Mouse (Mus musculus): Measurements from ENCODE around the gene Ryr3.
A peak's percentile ranks its signal among the peaks of the same experiment; 100 is the strongest.

The Ryr3 gene

GRCm38 (mm10) chr2:113216746-113217461 lies at the start of gene Ryr3:
Gene Ryr3 (minus strand): TSS chr2:113217096.
- DNase-seq (ENCODE audit: low read depth), result no peak

GRCm38 (mm10) chr2:113238871-113239270 lies 22.0 kb upstream of the Ryr3 start:
- DNase-seq (ENCODE audit: low read depth), result no peak

GRCm38 (mm10) chr2:113236993-113237392 lies 20.1 kb upstream of the Ryr3 start:
- no peak for DNase-seq (ENCODE audit: low read depth)

GRCm38 (mm10) chr2:113234559-113234958 lies 17.7 kb upstream of the Ryr3 start:
- DNase-seq (ENCODE audit: low read depth), result peak; percentile 1

- no peak for DNase-seq (ENCODE audit: low read depth)
Measured at GRCm38 (mm10) chr2:113233356-113233755, 16.5 kb upstream of the Ryr3 start.

- no peak for DNase-seq (ENCODE audit: low read depth)
Measured at GRCm38 (mm10) chr2:113216105-113216745, 671 bp downstream of the Ryr3 start.

- DNase-seq (ENCODE audit: low read depth), result no peak
Measured at GRCm38 (mm10) chr2:113210023-113210422, 6.9 kb downstream of the Ryr3 start.

- DNase-seq (ENCODE audit: low read depth), result no peak
Measured at GRCm38 (mm10) chr2:113209263-113209662, 7.6 kb downstream of the Ryr3 start.

- DNase-seq (ENCODE audit: low read depth), result no peak
Measured at GRCm38 (mm10) chr2:113202857-113203256, 14.0 kb downstream of the Ryr3 start.

- DNase-seq (ENCODE audit: low read depth), result no peak
Measured at GRCm38 (mm10) chr2:113199030-113199679, 17.7 kb downstream of the Ryr3 start.

- no peak for DNase-seq (ENCODE audit: low read depth)
Measured at GRCm38 (mm10) chr2:113187158-113187557, 29.7 kb downstream of the Ryr3 start.

- DNase-seq (ENCODE audit: low read depth), result no peak
Measured at GRCm38 (mm10) chr2:113181701-113182100, 35.2 kb downstream of the Ryr3 start.

GRCm38 (mm10) chr2:113178047-113178446 lies 38.8 kb downstream of the Ryr3 start:
- no peak for DNase-seq (ENCODE audit: low read depth)

GRCm38 (mm10) chr2:113176337-113176736 lies 40.6 kb downstream of the Ryr3 start:
- no peak for DNase-seq (ENCODE audit: low read depth)

GRCm38 (mm10) chr2:113168096-113168495 lies 48.8 kb downstream of the Ryr3 start:
- DNase-seq (ENCODE audit: low read depth), result no peak

GRCm38 (mm10) chr2:113161494-113161893 lies 55.4 kb downstream of the Ryr3 start:
- no peak for DNase-seq (ENCODE audit: low read depth)

GRCm38 (mm10) chr2:113137766-113138165 lies 79.1 kb downstream of the Ryr3 start:
- DNase-seq (ENCODE audit: low read depth), result no peak

- DNase-seq (ENCODE audit: low read depth), result no peak
Measured at GRCm38 (mm10) chr2:113123476-113123875, 93.4 kb downstream of the Ryr3 start.

GRCm38 (mm10) chr2:113119080-113119479 lies 97.8 kb downstream of the Ryr3 start:
- no peak for DNase-seq (ENCODE audit: low read depth)

- no peak for DNase-seq (ENCODE audit: low read depth)
Measured at GRCm38 (mm10) chr2:113116788-113117187, 100.1 kb downstream of the Ryr3 start.

- no peak for DNase-seq (ENCODE audit: low read depth)
Measured at GRCm38 (mm10) chr2:113115897-113116283, 101.0 kb downstream of the Ryr3 start.

- DNase-seq (ENCODE audit: low read depth), result no peak
Measured at GRCm38 (mm10) chr2:113115248-113115896, 101.5 kb downstream of the Ryr3 start.

GRCm38 (mm10) chr2:113104609-113105008 lies 112.3 kb downstream of the Ryr3 start:
- no peak for DNase-seq (ENCODE audit: low read depth)

Measured in c-Kit-positive CD71-positive TER-119-negative erythroid progenitor cells, embryonic 14.5 days (primary cell).